Mouse (Mus musculus) limb, embryonic 10.5 days (tissue): ENCODE results near the gene Sept12. TPM values are rescaled to one million over a fixed set of nuclear protein-coding genes. Genes with fewer than 3 reads are reported as not detected.

ENCODE experiments used
- DNase-seq: peaks from one replicate; pipeline ENCODE4 v3.0.0-alpha.2; 2017; ENCODE audit warnings: low spot score
- H3K27ac ChIP-seq: fragments of 300-500 bp; sonication (generic); 2 replicates; pipeline ENCODE4 v1.5.1; 2016; ENCODE audit warnings: mild to moderate bottlenecking
- H3K27me3 ChIP-seq: fragments of 300-500 bp; sonication (generic); 2 replicates; pipeline ENCODE4 v1.6.1; 2016; ENCODE audit warnings: low read depth, mild to moderate bottlenecking; ENCODE audit not compliant: poor library complexity, severe bottlenecking
- H3K36me3 ChIP-seq: fragments of 300-500 bp; sonication (generic); 2 replicates; pipeline ENCODE4 v1.6.1; 2016; ENCODE audit warnings: mild to moderate bottlenecking, moderate library complexity
- H3K4me1 ChIP-seq: fragments of 300-500 bp; sonication (generic); 2 replicates; pipeline ENCODE4 v1.6.1; 2016
- H3K4me3 ChIP-seq: fragments of 300-500 bp; sonication (generic); 2 replicates; pipeline ENCODE4 v1.5.1; 2016; ENCODE audit warnings: mild to moderate bottlenecking, moderate library complexity
- H3K9me3 ChIP-seq: fragments of 300-500 bp; sonication (generic); replicated peaks from 2 replicates; pipeline ENCODE4 v1.6.1; 2016; ENCODE audit warnings: mild to moderate bottlenecking
- WGBS: fragments of 180-500 bp; shearing (Covaris S2); methylation state at CpG from one replicate; pipeline ENCODE4 v1.1.7; 2016; 5-methylcytosine and 5-hydroxymethylcytosine counted together
- polyA plus RNA-seq: library from polyadenylated mRNA; unstranded; fragments of >200 nt; fragmentation: Nextera tagmentation; extraction: Ambion mirVana; gene quantifications from 2 replicates; pipeline ENCODE4 v1.2.1, GENCODE M21; 2016

The Sept12 gene
- not detected in 2 replicates for polyA plus RNA-seq

GRCm38 (mm10) chr16:4997553-4997952 is at the start of gene Sept12:
TSS of gene Sept12 (minus strand) at chr16:4997852.
- no peak for DNase-seq
- H3K4me1 ChIP-seq, result peaks cover 6% of the 10 kb centered on the region
- H3K27me3 ChIP-seq, result no peaks in the 10 kb centered on the region
- H3K9me3 ChIP-seq, result no peaks in the 10 kb centered on the region
- H3K4me3 ChIP-seq, result no peak within 1 kb of the TSS
- WGBS, result 57% methylated on average over 3 of the region's 3 CpGs
- no peak within 1 kb of the TSS for H3K27ac ChIP-seq
- no peaks in the 10 kb centered on the region for H3K36me3 ChIP-seq

GRCm38 (mm10) chr16:5045322-5045721 is 47.7 kb upstream of the Sept12 start:
- H3K27ac ChIP-seq, result no peak overlapping the region

GRCm38 (mm10) chr16:5036649-5037234 is 39.1 kb upstream of the Sept12 start:
- H3K27ac ChIP-seq, result no peak overlapping the region
- no peak overlapping the region for H3K4me3 ChIP-seq
- H3K9me3 ChIP-seq, result no peaks in the 10 kb centered on the region
- 94% methylated on average over 5 of the region's 5 CpGs for WGBS
- H3K4me1 ChIP-seq, result no peaks in the 10 kb centered on the region
- DNase-seq, result no peak
- peaks cover 99% of the 10 kb centered on the region for H3K36me3 ChIP-seq
- no peaks in the 10 kb centered on the region for H3K27me3 ChIP-seq

More at GRCm38 (mm10) chr16:5045322-5045721, 47.7 kb upstream of the Sept12 start:
- WGBS, result 94% methylated on average over 3 of the region's 3 CpGs
- H3K4me1 ChIP-seq, result peaks cover 10% of the 10 kb centered on the region
- no peak overlapping the region for H3K4me3 ChIP-seq
- H3K36me3 ChIP-seq, result peaks cover 75% of the 10 kb centered on the region
- no peaks in the 10 kb centered on the region for H3K27me3 ChIP-seq
- DNase-seq, result no peak
- H3K9me3 ChIP-seq, result no peaks in the 10 kb centered on the region

GRCm38 (mm10) chr16:5035591-5035990 is 37.9 kb upstream of the Sept12 start:
- Histone ChIP-seq H3K27ac (no peak overlapping the region), H3K9me3 (no peaks in the 10 kb centered on the region), H3K4me3 (no peak overlapping the region), H3K27me3 (no peaks in the 10 kb centered on the region), H3K4me1 (no peaks in the 10 kb centered on the region), H3K36me3 (peaks cover 99% of the 10 kb centered on the region)
- 94% methylated on average over 3 of the region's 3 CpGs for WGBS
- DNase-seq, result no peak

- 75% methylated on average over 2 of the region's 2 CpGs for WGBS
Observed at GRCm38 (mm10) chr16:5029847-5030246, 32.2 kb upstream of the Sept12 start.

GRCm38 (mm10) chr16:5024021-5024420 is 26.4 kb upstream of the Sept12 start:
- DNase-seq, result no peak
- H3K4me1 ChIP-seq, result no peaks in the 10 kb centered on the region
- H3K27ac ChIP-seq, result no peak overlapping the region
- no peaks in the 10 kb centered on the region for H3K27me3 ChIP-seq
- H3K4me3 ChIP-seq, result no peak overlapping the region
- WGBS, result 97% methylated on average over 3 of the region's 3 CpGs
- no peaks in the 10 kb centered on the region for H3K9me3 ChIP-seq
- peaks cover 100% of the 10 kb centered on the region for H3K36me3 ChIP-seq

More at GRCm38 (mm10) chr16:5029847-5030246, 32.2 kb upstream of the Sept12 start:
- Histone ChIP-seq H3K4me3 (no peak overlapping the region), H3K9me3 (no peaks in the 10 kb centered on the region), H3K27me3 (no peaks in the 10 kb centered on the region), H3K27ac (no peak overlapping the region), H3K36me3 (peaks cover 100% of the 10 kb centered on the region), H3K4me1 (no peaks in the 10 kb centered on the region)
- DNase-seq, result no peak

GRCm38 (mm10) chr16:5014578-5014977 is 16.9 kb upstream of the Sept12 start:
- whole genome bisulfite sequencing, result 88% methylated on average over 4 of the region's 4 CpGs
- H3K4me3 ChIP-seq, result no peak overlapping the region
- H3K4me1 ChIP-seq, result peaks cover 14% of the 10 kb centered on the region
- DNase-seq, result no peak
- H3K27me3 ChIP-seq, result no peaks in the 10 kb centered on the region
- peaks cover 66% of the 10 kb centered on the region for H3K36me3 ChIP-seq
- H3K27ac ChIP-seq, result no peak overlapping the region
- no peaks in the 10 kb centered on the region for H3K9me3 ChIP-seq

GRCm38 (mm10) chr16:5013054-5013838 is 15.6 kb upstream of the Sept12 start, which contains the start of gene Rogdi:
TSS of gene Rogdi (minus strand) at chr16:5013553.
- WGBS, result 1% methylated on average over 63 of the region's 63 CpGs
- Histone ChIP-seq H3K27ac (peak within 1 kb of the TSS; percentile 82), H3K36me3 (peaks cover 60% of the 10 kb centered on the region)

GRCm38 (mm10) chr16:5012036-5013005 is 14.7 kb upstream of the Sept12 start:
- peaks cover 51% of the 10 kb centered on the region for H3K36me3 ChIP-seq
- 58% methylated on average over 13 of the region's 13 CpGs for WGBS
- DNase-seq, result no peak
- peak overlapping the region; percentile 21; the same call in 1 of the 2 replicates for H3K27ac ChIP-seq
- peaks cover 21% of the 10 kb centered on the region for H3K4me1 ChIP-seq
- H3K9me3 ChIP-seq, result no peaks in the 10 kb centered on the region
- no peaks in the 10 kb centered on the region for H3K27me3 ChIP-seq
- H3K4me3 ChIP-seq, result peak overlapping the region; percentile 72

More at GRCm38 (mm10) chr16:5013054-5013838, 15.6 kb upstream of the Sept12 start, which contains the start of gene Rogdi:
- DNase-seq, result peak; percentile 98
- peaks cover 14% of the 10 kb centered on the region for H3K4me1 ChIP-seq
- peak within 1 kb of the TSS; percentile 72 for H3K4me3 ChIP-seq
- H3K9me3 ChIP-seq, result no peaks in the 10 kb centered on the region
- H3K27me3 ChIP-seq, result no peaks in the 10 kb centered on the region

GRCm38 (mm10) chr16:5011285-5011684 is 13.6 kb upstream of the Sept12 start:
- Histone ChIP-seq H3K4me1 (peaks cover 25% of the 10 kb centered on the region), H3K27ac (no peak overlapping the region)
- 85% methylated on average over 7 of the region's 7 CpGs for WGBS

GRCm38 (mm10) chr16:5010371-5010935 is 12.8 kb upstream of the Sept12 start:
- Histone ChIP-seq H3K4me3 (no peak overlapping the region), H3K9me3 (no peaks in the 10 kb centered on the region), H3K27ac (no peak overlapping the region), H3K27me3 (no peaks in the 10 kb centered on the region), H3K4me1 (peaks cover 25% of the 10 kb centered on the region), H3K36me3 (peaks cover 32% of the 10 kb centered on the region)
- DNase-seq, result no peak
- WGBS, result 93% methylated on average over 10 of the region's 10 CpGs

More at GRCm38 (mm10) chr16:5011285-5011684, 13.6 kb upstream of the Sept12 start:
- no peaks in the 10 kb centered on the region for H3K27me3 ChIP-seq
- no peak overlapping the region for H3K4me3 ChIP-seq
- DNase-seq, result no peak
- peaks cover 40% of the 10 kb centered on the region for H3K36me3 ChIP-seq
- no peaks in the 10 kb centered on the region for H3K9me3 ChIP-seq

GRCm38 (mm10) chr16:5008076-5008475 is 10.4 kb upstream of the Sept12 start:
- H3K27me3 ChIP-seq, result no peaks in the 10 kb centered on the region
- H3K36me3 ChIP-seq, result peaks cover 18% of the 10 kb centered on the region
- WGBS, result 80% methylated on average over 12 of the region's 12 CpGs
- no peaks in the 10 kb centered on the region for H3K9me3 ChIP-seq
- peaks cover 25% of the 10 kb centered on the region for H3K4me1 ChIP-seq
- H3K4me3 ChIP-seq, result no peak overlapping the region
- no peak for DNase-seq
- H3K27ac ChIP-seq, result peak overlapping the region; percentile 46; the same call in 1 of the 2 replicates
